Mouse (Mus musculus): ENCODE measurements around the gene Hvcn1.

Hvcn1 gene

GRCm38 (mm10) chr5:122235196-122235836 is 28.7 kb downstream of the Hvcn1 start:
- DNase-seq (ENCODE audit: low spot score in 2 of 2): peak in 1 of 2 experiments; percentile 53

- no peak for DNase-seq (ENCODE audit: low spot score in 2 of 2)
These were observed 30.6 kb downstream of the Hvcn1 start for GRCm38 (mm10) chr5:122237200-122237599.

- no peak for DNase-seq (ENCODE audit: low spot score in 2 of 2)
These were observed 33.0 kb downstream of the Hvcn1 start for GRCm38 (mm10) chr5:122239618-122240017.

- DNase-seq (ENCODE audit: low spot score in 2 of 2): no peak
These were observed 33.9 kb downstream of the Hvcn1 start for GRCm38 (mm10) chr5:122240521-122240920.

GRCm38 (mm10) chr5:122240989-122241388 is 34.4 kb downstream of the Hvcn1 start:
- DNase-seq (ENCODE audit: low spot score in 2 of 2): no peak

- DNase-seq (ENCODE audit: low spot score in 2 of 2): no peak
These were observed 36.0 kb downstream of the Hvcn1 start for GRCm38 (mm10) chr5:122242521-122243123.

GRCm38 (mm10) chr5:122243781-122244523 is 37.3 kb downstream of the Hvcn1 start:
- no peak for DNase-seq (ENCODE audit: low spot score in 2 of 2)

- no peak for DNase-seq (ENCODE audit: low spot score in 2 of 2)
These were observed 38.6 kb downstream of the Hvcn1 start for GRCm38 (mm10) chr5:122245186-122245585.

- no peak for DNase-seq (ENCODE audit: low spot score in 2 of 2)
These were observed 40.1 kb downstream of the Hvcn1 start for GRCm38 (mm10) chr5:122246547-122247167.

GRCm38 (mm10) chr5:122247529-122247928 is 40.9 kb downstream of the Hvcn1 start:
- DNase-seq (ENCODE audit: low spot score in 2 of 2): no peak

GRCm38 (mm10) chr5:122247934-122248333 is 41.3 kb downstream of the Hvcn1 start:
- DNase-seq (ENCODE audit: low spot score in 2 of 2): no peak

- no peak for DNase-seq (ENCODE audit: low spot score in 2 of 2)
These were observed 42.7 kb downstream of the Hvcn1 start for GRCm38 (mm10) chr5:122249281-122249680.

GRCm38 (mm10) chr5:122251895-122252606 is 45.4 kb downstream of the Hvcn1 start:
- no peak for DNase-seq (ENCODE audit: low spot score in 2 of 2)

- no peak for DNase-seq (ENCODE audit: low spot score in 2 of 2)
These were observed 51.6 kb downstream of the Hvcn1 start for GRCm38 (mm10) chr5:122258027-122258741.

- DNase-seq (ENCODE audit: low spot score in 2 of 2): peak in 1 of 2 experiments; percentile 58
These were observed 55.5 kb downstream of the Hvcn1 start for GRCm38 (mm10) chr5:122262104-122262503.

GRCm38 (mm10) chr5:122263933-122264905 is 57.6 kb downstream of the Hvcn1 start, which contains the start of gene Tctn1:
Tctn1 (minus strand) TSS chr5:122264460.
- DNase-seq (ENCODE audit: low spot score in 2 of 2): peak; percentile 81 to 96

- no peak for DNase-seq (ENCODE audit: low spot score in 2 of 2)
These were observed 58.6 kb downstream of the Hvcn1 start for GRCm38 (mm10) chr5:122265187-122265586.

GRCm38 (mm10) chr5:122265942-122266341 is 59.3 kb downstream of the Hvcn1 start:
- no peak for DNase-seq (ENCODE audit: low spot score in 2 of 2)

GRCm38 (mm10) chr5:122267136-122267535 is 60.5 kb downstream of the Hvcn1 start:
- no peak for DNase-seq (ENCODE audit: low spot score in 2 of 2)

GRCm38 (mm10) chr5:122267899-122268298 is 61.3 kb downstream of the Hvcn1 start:
- DNase-seq (ENCODE audit: low spot score in 2 of 2): peak; percentile 73 to 88

Measured in spleen, postnatal 10 days (tissue).